Mouse (Mus musculus): Measurements from ENCODE around the gene Tpcn1. TPM values are rescaled to one million over a fixed set of nuclear protein-coding genes. Genes with fewer than 3 reads are reported as not detected.

Gene Tpcn1
- total RNA-seq, 1 experiment: 14.2 TPM

DNA sequence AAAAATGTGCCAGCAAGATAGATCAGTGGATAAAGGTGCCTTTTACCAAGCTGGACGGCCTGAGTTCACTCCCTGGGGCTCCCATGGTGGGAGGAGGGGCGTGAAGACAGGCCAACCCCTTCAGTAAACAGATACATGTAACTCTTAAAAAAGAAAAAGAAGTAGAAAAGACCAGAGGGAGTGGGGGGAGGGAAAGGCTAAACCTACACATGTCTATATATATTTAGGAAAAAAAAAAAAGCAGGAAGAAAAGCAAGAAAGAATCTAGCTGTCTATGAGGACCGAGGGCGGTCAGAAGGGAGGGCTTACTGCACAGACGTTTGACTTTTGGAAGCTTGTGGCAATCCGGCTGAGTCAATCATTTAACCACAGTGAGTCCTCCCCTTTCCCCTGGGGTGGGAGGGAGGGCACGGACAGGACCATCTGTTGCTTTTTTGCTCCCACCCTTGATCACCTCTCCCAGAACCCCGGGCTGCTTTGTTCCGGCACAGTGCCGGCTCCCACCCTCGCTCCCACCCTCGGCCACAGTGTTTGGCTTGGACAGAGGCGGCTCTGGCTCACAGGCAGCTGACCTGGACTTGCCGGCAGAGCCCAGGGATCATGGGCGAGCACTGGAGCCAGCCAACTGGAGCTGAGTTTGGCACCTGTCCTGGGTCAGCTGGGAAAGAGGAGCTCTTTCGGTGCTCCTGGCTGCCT lies 27.7 kb downstream of the Tpcn1 start:
- peaks cover 3% of the 10 kb centered on the region; the same call in 1 of the 2 replicates for H3K36me3 ChIP-seq (ENCODE audit: control insufficient read depth, insufficient read depth, low read length, poor library complexity, severe bottlenecking)
- H3K4me1 ChIP-seq (ENCODE audit: control insufficient read depth in 2 of 2, insufficient read depth in 2 of 2, low read length in 2 of 2, poor library complexity in 1 of 2): peaks cover 6 to 37% of the 10 kb centered on the region in 2 experiments
- no peak overlapping the region; the same call in 1 of the 2 replicates for H3K27ac ChIP-seq (ENCODE audit: insufficient read depth, low read depth, low read length, poor library complexity, severe bottlenecking)
- TF ChIP-seq ZC3H11A (IDR thresholded peaks at IDR 0.05; ENCODE audit: borderline replicate concordance, low read depth, low read length) (no peak), CHD2 (IDR thresholded peaks at IDR 0.05; ENCODE audit: low read depth, low read length) (no peak), HCFC1 (IDR thresholded peaks at IDR 0.05; ENCODE audit: borderline replicate concordance, insufficient read depth, low read length) (no peak), ZNF384 (IDR thresholded peaks at IDR 0.05; ENCODE audit: low read depth, low read length) (no peak), MAFK (IDR thresholded peaks at IDR 0.05; ENCODE audit: insufficient read depth, low read depth, low read length) (no peak)
- no peaks in the 10 kb centered on the region for H3K9me3 ChIP-seq (ENCODE audit: control insufficient read depth, insufficient read depth, low read depth, low read length)
- no peak for DNase-seq (ENCODE audit: low read depth, low spot score)
- H3K9ac ChIP-seq (ENCODE audit: insufficient read depth, low read depth, low read length, poor library complexity, severe bottlenecking): peak overlapping the region; percentile 44; the same call in 1 of the 2 replicates
- in situ Hi-C loops (cut with MboI; ENCODE audit: low sequenced_read_pairs in 2 of 2, unreplicated experiment in 2 of 2): no loop called here
- H3K4me3 ChIP-seq (ENCODE audit: insufficient read depth in 1 of 2, low read depth in 1 of 2, low read length in 2 of 2, poor library complexity in 1 of 2, severe bottlenecking in 1 of 2): 0 out of 4 replicates have a peak overlapping the region, but pooled peaks of 1 of the 2 experiments have one; percentile 0

DNA sequence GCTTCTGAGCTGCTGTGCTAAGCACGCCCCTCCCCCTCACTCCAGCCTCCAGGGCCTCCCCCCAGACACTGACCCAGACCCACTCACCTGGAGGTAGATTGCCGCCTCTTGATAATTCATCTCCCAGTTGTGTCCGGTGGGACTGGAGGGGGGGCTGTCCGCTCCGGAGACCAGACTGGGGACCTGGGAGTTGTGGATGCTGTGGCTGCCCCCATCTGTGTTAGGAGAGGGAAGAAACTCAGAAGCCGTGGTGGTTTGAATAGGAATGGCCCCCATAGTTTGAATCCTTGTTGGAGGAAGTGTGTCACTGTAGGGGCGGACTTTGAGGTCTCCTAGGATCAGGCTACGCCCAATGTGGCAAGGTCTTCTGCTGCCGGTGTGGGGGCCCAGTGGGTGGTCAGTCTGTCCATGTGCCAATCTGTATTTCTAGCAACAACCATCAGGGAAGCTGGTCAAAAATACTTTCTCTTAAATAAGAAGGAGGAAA lies 28.3 kb downstream of the Tpcn1 start:
- TF ChIP-seq HCFC1 (IDR thresholded peaks at IDR 0.05; ENCODE audit: borderline replicate concordance, insufficient read depth, low read length) (no peak), CHD2 (IDR thresholded peaks at IDR 0.05; ENCODE audit: low read depth, low read length) (no peak), ZC3H11A (IDR thresholded peaks at IDR 0.05; ENCODE audit: borderline replicate concordance, low read depth, low read length) (no peak), ZNF384 (IDR thresholded peaks at IDR 0.05; ENCODE audit: low read depth, low read length) (no peak), MAFK (IDR thresholded peaks at IDR 0.05; ENCODE audit: insufficient read depth, low read depth, low read length) (no peak)
- peak overlapping the region; percentile 52; the same call in 1 of the 2 replicates for H3K9ac ChIP-seq (ENCODE audit: insufficient read depth, low read depth, low read length, poor library complexity, severe bottlenecking)
- peaks cover 6 to 39% of the 10 kb centered on the region in 2 experiments for H3K4me1 ChIP-seq (ENCODE audit: control insufficient read depth in 2 of 2, insufficient read depth in 2 of 2, low read length in 2 of 2, poor library complexity in 1 of 2)
- no peak for DNase-seq (ENCODE audit: low read depth, low spot score)
- in situ Hi-C loops (cut with MboI; ENCODE audit: low sequenced_read_pairs in 2 of 2, unreplicated experiment in 2 of 2): no loop called here
- peak overlapping the region in 1 of 2 experiments; percentile 41; a peak in 2 of 4 replicates for H3K4me3 ChIP-seq (ENCODE audit: insufficient read depth in 1 of 2, low read depth in 1 of 2, low read length in 2 of 2, poor library complexity in 1 of 2, severe bottlenecking in 1 of 2)
- peaks cover 6% of the 10 kb centered on the region; the same call in 1 of the 2 replicates for H3K36me3 ChIP-seq (ENCODE audit: control insufficient read depth, insufficient read depth, low read length, poor library complexity, severe bottlenecking)
- peak overlapping the region; percentile 27; the same call in 1 of the 2 replicates for H3K27ac ChIP-seq (ENCODE audit: insufficient read depth, low read depth, low read length, poor library complexity, severe bottlenecking)
- H3K9me3 ChIP-seq (ENCODE audit: control insufficient read depth, insufficient read depth, low read depth, low read length): no peaks in the 10 kb centered on the region

DNA sequence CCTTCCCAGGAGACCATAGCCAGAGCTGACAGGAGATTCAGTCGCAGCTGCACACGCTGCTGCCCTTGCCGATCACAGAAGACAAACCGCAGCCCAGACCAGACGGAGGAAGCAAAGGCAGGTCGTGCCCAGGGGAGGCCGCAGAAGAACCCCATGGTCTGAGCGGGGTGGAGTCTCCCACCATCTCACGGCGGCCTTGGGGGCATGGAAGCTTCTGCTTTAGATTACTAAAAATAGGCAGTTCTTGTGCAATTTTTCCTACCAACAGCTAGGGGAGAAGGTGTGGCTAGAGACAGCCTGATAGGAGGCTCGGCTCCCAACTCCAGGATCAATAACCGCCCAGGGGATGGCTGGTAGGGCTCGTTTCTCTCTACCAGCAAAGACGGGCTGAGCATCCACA lies 29.7 kb downstream of the Tpcn1 start:
- Histone ChIP-seq H3K36me3 (ENCODE audit: control insufficient read depth, insufficient read depth, low read length, poor library complexity, severe bottlenecking) (peaks cover 6% of the 10 kb centered on the region; the same call in 1 of the 2 replicates), H3K4me1 (ENCODE audit: control insufficient read depth in 2 of 2, insufficient read depth in 2 of 2, low read length in 2 of 2, poor library complexity in 1 of 2) (peaks cover 0 to 39% of the 10 kb centered on the region in 2 experiments; a peak in 3 of 4 replicates), H3K9me3 (ENCODE audit: control insufficient read depth, insufficient read depth, low read depth, low read length) (no peaks in the 10 kb centered on the region), H3K4me3 (ENCODE audit: insufficient read depth in 1 of 2, low read depth in 1 of 2, low read length in 2 of 2, poor library complexity in 1 of 2, severe bottlenecking in 1 of 2) (peak overlapping the region; percentile 20 to 29; a peak in 3 of 4 replicates), H3K9ac (ENCODE audit: insufficient read depth, low read depth, low read length, poor library complexity, severe bottlenecking) (peak overlapping the region; percentile 47; the same call in 1 of the 2 replicates), H3K27ac (ENCODE audit: insufficient read depth, low read depth, low read length, poor library complexity, severe bottlenecking) (no peak overlapping the region)
- DNase-seq (ENCODE audit: low read depth, low spot score): no peak
- TF ChIP-seq ZC3H11A (IDR thresholded peaks at IDR 0.05; ENCODE audit: borderline replicate concordance, low read depth, low read length): no peak
- TF ChIP-seq MAFK (IDR thresholded peaks at IDR 0.05; ENCODE audit: insufficient read depth, low read depth, low read length): no peak
- TF ChIP-seq CHD2 (IDR thresholded peaks at IDR 0.05; ENCODE audit: low read depth, low read length): no peak
- no peak for TF ChIP-seq HCFC1 (IDR thresholded peaks at IDR 0.05; ENCODE audit: borderline replicate concordance, insufficient read depth, low read length)
- TF ChIP-seq ZNF384 (IDR thresholded peaks at IDR 0.05; ENCODE audit: low read depth, low read length): no peak
- in situ Hi-C loops (cut with MboI; ENCODE audit: low sequenced_read_pairs in 2 of 2, unreplicated experiment in 2 of 2): no loop called here

DNA sequence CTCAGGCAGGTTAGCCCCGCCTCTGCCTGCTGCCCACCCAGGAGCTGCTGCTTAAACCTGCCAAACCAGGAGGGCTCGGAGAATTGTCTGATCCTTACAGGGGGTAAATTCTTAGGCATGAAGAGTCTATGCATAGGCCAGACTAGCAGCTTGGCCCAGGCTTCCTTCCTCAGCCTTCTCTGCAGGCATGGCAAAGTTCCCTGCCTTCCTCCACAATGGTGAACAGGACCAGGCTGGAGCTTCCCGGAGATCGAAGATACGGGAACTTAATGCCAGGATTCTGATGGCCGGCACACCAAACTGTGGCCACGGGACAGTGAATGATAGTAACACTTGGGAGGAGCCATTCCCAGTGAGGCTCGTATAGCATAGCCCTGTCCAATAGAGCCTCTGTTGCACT lies 30.4 kb downstream of the Tpcn1 start:
- peaks cover 0 to 39% of the 10 kb centered on the region in 2 experiments; a peak in 3 of 4 replicates for H3K4me1 ChIP-seq (ENCODE audit: control insufficient read depth in 2 of 2, insufficient read depth in 2 of 2, low read length in 2 of 2, poor library complexity in 1 of 2)
- H3K9ac ChIP-seq (ENCODE audit: insufficient read depth, low read depth, low read length, poor library complexity, severe bottlenecking): no peak overlapping the region
- no peak overlapping the region for H3K4me3 ChIP-seq (ENCODE audit: insufficient read depth in 1 of 2, low read depth in 1 of 2, low read length in 2 of 2, poor library complexity in 1 of 2, severe bottlenecking in 1 of 2)
- DNase-seq (ENCODE audit: low read depth, low spot score): no peak
- no peaks in the 10 kb centered on the region for H3K9me3 ChIP-seq (ENCODE audit: control insufficient read depth, insufficient read depth, low read depth, low read length)
- in situ Hi-C loops (cut with MboI; ENCODE audit: low sequenced_read_pairs in 2 of 2, unreplicated experiment in 2 of 2): no loop called here
- TF ChIP-seq MAFK (IDR thresholded peaks at IDR 0.05; ENCODE audit: insufficient read depth, low read depth, low read length): no peak
- TF ChIP-seq CHD2 (IDR thresholded peaks at IDR 0.05; ENCODE audit: low read depth, low read length): no peak
- TF ChIP-seq ZC3H11A (IDR thresholded peaks at IDR 0.05; ENCODE audit: borderline replicate concordance, low read depth, low read length): no peak
- TF ChIP-seq HCFC1 (IDR thresholded peaks at IDR 0.05; ENCODE audit: borderline replicate concordance, insufficient read depth, low read length): no peak
- TF ChIP-seq ZNF384 (IDR thresholded peaks at IDR 0.05; ENCODE audit: low read depth, low read length): no peak
- peaks cover 6% of the 10 kb centered on the region; the same call in 1 of the 2 replicates for H3K36me3 ChIP-seq (ENCODE audit: control insufficient read depth, insufficient read depth, low read length, poor library complexity, severe bottlenecking)
- H3K27ac ChIP-seq (ENCODE audit: insufficient read depth, low read depth, low read length, poor library complexity, severe bottlenecking): no peak overlapping the region
